Mouse (Mus musculus) layer of hippocampus, adult 9-11 months (tissue): ENCODE results near the gene Ptpn4.

ENCODE experiments used
- DNase-seq: peaks from one replicate; pipeline ENCODE4 v3.0.0; 2022

The Ptpn4 gene

DNA sequence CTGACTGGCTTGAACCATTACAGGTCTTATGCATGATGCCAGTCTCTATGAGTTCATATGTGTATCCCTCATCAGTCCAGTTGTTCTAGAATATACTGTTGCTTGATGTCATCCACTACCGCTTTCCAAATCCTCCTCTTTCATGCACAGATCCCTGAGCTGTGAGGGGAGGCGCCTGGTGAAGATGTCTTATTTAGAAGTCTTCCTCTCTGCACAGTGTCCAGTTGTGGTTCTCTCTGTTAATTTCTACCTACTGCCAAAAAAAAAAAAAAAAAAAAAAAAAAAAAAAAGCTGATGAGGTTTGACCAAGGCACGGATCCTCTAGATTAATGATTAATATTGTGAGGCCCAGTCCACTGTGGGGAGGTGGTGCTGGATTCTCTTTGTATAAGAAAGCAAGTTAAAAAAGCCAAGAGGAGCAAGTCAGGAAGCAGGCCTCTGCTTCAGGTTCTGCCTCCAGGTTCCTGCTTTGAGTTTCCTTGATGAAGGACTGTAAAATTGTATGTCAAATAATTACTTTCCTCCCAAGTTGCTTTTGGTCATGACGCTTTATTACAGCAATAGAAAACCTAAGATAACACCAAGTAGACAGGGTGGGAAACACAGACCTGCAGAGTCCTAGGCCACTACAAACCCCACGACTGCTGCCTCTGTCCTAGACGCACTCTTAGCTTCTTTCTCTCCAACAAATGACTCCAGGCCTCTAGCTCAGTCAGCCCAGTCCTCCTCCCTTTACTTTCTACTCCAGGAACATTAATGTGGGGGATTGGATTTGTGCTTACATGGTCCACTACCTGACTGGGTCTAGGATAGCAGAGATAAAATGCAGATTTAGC lies 200.0 kb downstream of the Ptpn4 start:
- DNase-seq: no peak

DNA sequence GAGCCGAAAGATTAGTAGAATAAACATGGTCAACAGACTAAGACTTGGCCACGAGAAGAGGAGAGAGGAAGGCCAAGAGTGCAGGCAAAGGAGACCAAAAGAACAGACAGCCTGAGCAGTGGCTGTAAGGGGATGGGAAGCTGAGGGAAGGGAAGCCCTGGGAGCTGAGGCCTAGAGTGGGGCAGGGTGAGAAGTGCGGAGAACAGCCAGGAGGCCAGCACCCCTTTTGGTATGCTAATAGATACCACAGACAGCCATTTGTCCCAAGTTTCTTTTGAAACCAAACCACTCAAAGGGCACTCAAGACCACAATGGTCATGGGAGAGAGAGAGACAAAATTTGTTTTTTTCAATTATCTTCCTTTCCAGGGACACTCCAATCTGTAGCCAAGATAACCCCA lies 202.7 kb downstream of the Ptpn4 start:
- no peak for DNase-seq

DNA sequence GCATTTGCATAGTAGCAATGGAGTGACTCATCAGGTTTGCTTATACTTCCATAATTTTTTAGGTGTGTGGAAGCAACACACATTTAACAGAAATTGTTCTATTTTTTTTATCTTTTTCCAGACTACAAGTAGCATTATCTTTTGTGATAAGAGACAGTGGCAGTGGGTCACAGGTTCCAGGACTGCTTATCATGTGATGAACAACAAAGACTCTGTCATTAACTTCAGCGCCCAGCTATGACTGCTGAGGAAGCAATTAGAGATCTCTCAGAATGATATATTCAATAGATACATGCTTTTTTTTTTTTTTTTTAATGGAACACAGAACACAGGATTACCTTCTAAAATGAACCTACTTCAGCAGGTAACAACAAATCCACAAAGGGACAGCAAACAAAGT lies 207.0 kb downstream of the Ptpn4 start:
- no peak for DNase-seq

DNA sequence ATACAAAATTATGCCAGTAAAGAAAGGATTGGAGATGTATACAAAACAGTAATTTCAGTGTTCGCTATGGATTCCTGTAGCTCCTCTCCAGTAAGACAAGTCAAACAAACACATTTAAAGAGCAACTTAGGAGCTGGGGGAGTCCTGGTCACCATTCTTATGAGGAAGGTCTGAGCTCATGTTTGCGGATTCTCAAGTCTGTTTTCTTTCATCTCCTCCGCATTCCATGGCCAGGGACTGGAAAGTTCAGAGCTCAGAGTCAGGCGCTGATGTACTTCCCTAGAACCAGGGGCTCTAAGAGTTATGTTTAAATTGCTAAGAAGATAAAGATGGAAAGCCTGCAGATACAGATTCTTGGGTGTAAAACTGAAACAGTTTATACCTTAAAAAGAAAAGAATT lies 210.6 kb downstream of the Ptpn4 start:
- DNase-seq: no peak

DNA sequence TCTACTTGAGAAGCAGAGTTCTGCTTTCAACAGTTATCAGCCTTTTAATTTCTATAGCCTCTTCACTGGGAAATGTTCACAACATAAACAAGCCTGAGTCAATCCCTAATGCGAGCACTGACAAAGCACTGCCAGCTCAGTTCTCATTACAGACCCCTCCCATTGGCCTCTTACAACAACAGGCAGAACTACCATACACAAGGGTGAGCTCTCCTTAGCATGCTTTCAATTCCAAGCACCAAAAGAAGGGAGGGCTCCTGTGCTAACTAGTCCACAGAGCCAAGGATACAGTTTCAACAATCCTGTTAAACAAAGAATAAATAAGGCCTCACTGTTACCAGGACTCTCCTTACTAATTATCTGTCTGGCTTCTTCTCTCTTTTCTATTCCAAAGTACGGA lies 213.0 kb downstream of the Ptpn4 start:
- DNase-seq: no peak

DNA sequence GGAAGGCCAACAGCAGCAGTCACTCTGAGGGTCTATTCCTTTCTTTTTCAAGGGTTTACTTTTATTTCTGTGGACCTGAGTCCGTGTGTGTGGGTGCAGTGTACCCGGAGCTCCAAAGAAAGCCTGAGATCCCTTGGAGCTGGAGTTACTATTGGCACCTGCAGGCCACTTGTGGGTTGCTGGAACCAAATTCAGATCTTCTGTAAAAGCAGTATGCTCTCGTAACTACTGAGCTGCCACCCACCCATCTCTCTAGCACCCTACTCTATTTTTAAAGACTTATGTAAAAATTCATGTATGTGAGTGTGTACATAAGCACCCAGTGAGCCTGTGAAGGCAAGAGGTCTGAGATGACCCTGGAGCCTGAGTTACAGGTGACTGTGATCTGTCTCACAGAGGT lies 232.0 kb downstream of the Ptpn4 start:
- DNase-seq: no peak
